Mouse (Mus musculus): ENCODE results near the gene Ncs1. TPM values are rescaled to one million over a fixed set of nuclear protein-coding genes. Genes with fewer than 3 reads are reported as not detected.

The Ncs1 gene
- polyA plus RNA-seq, 1 experiment from 2014 or later: 43.2 TPM

GRCm38 (mm10) chr2:31284531-31284930, 38.9 kb downstream of the Ncs1 start:
- peaks cover 83% of the 10 kb centered on the region for H3K36me3 ChIP-seq
- 88% methylated on average over 5 of the region's 5 CpGs for WGBS
- H3K9me3 ChIP-seq (replicated peaks): no peaks in the 10 kb centered on the region
- no peaks in the 10 kb centered on the region for H3K4me1 ChIP-seq
- H3K4me2 ChIP-seq: no peak overlapping the region
- ATAC-seq (replicated peaks; ENCODE audit: low FRiP score): no peak
- no peak overlapping the region for H3K9ac ChIP-seq
- no peak overlapping the region for H3K27ac ChIP-seq
- no peak overlapping the region for H3K4me3 ChIP-seq (replicated peaks)
- no peaks in the 10 kb centered on the region for H3K27me3 ChIP-seq

GRCm38 (mm10) chr2:31291421-31291820, 45.8 kb downstream of the Ncs1 start:
- Histone ChIP-seq H3K4me1 (no peaks in the 10 kb centered on the region), H3K4me2 (no peak overlapping the region), H3K4me3 (replicated peaks) (no peak overlapping the region), H3K9me3 (replicated peaks) (no peaks in the 10 kb centered on the region), H3K9ac (no peak overlapping the region), H3K36me3 (peaks cover 64% of the 10 kb centered on the region), H3K27ac (no peak overlapping the region), H3K27me3 (no peaks in the 10 kb centered on the region)
- WGBS: 10% methylated on average over 6 of the region's 6 CpGs
- no peak for ATAC-seq (replicated peaks; ENCODE audit: low FRiP score)

GRCm38 (mm10) chr2:31294985-31295384, 49.4 kb downstream of the Ncs1 start:
- Histone ChIP-seq H3K4me2 (no peak overlapping the region), H3K36me3 (peaks cover 34% of the 10 kb centered on the region), H3K27me3 (no peaks in the 10 kb centered on the region), H3K4me3 (replicated peaks) (no peak overlapping the region), H3K27ac (no peak overlapping the region), H3K9ac (no peak overlapping the region), H3K9me3 (replicated peaks) (no peaks in the 10 kb centered on the region), H3K4me1 (peaks cover 13% of the 10 kb centered on the region)
- ATAC-seq (replicated peaks; ENCODE audit: low FRiP score): no peak
- WGBS: 0% methylated on average over 4 of the region's 4 CpGs

GRCm38 (mm10) chr2:31296395-31296794, 50.8 kb downstream of the Ncs1 start:
- WGBS: 85% methylated on average over 6 of the region's 6 CpGs
- Histone ChIP-seq H3K9ac (no peak overlapping the region), H3K4me3 (replicated peaks) (no peak overlapping the region), H3K27ac (no peak overlapping the region), H3K9me3 (replicated peaks) (no peaks in the 10 kb centered on the region), H3K36me3 (peaks cover 27% of the 10 kb centered on the region), H3K4me1 (peaks cover 13% of the 10 kb centered on the region), H3K4me2 (no peak overlapping the region), H3K27me3 (no peaks in the 10 kb centered on the region)
- ATAC-seq (replicated peaks; ENCODE audit: low FRiP score): no peak

GRCm38 (mm10) chr2:31297602-31298268, 52.1 kb downstream of the Ncs1 start:
- H3K27ac ChIP-seq: no peak overlapping the region
- 3% methylated on average over 17 of the region's 17 CpGs for WGBS

GRCm38 (mm10) chr2:31298814-31299213, 53.2 kb downstream of the Ncs1 start:
- no peak overlapping the region for H3K9ac ChIP-seq

More at GRCm38 (mm10) chr2:31297602-31298268, 52.1 kb downstream of the Ncs1 start:
- H3K9ac ChIP-seq: peak overlapping the region; percentile 35
- peak overlapping the region; percentile 49 for H3K4me3 ChIP-seq (replicated peaks)
- no peaks in the 10 kb centered on the region for H3K27me3 ChIP-seq
- H3K4me2 ChIP-seq: peak overlapping the region; percentile 65
- peak; percentile 78; the same call in 1 of the 2 replicates for ATAC-seq (replicated peaks; ENCODE audit: low FRiP score)
- no peaks in the 10 kb centered on the region for H3K9me3 ChIP-seq (replicated peaks)
- peaks cover 19% of the 10 kb centered on the region for H3K36me3 ChIP-seq
- peaks cover 13% of the 10 kb centered on the region for H3K4me1 ChIP-seq

GRCm38 (mm10) chr2:31299266-31299665, 53.6 kb downstream of the Ncs1 start:
- no peak overlapping the region for H3K9ac ChIP-seq
- H3K36me3 ChIP-seq: peaks cover 4% of the 10 kb centered on the region
- H3K4me3 ChIP-seq (replicated peaks): no peak overlapping the region
- WGBS: 31% methylated on average over 4 of the region's 4 CpGs
- no peaks in the 10 kb centered on the region for H3K9me3 ChIP-seq (replicated peaks)
- no peak for ATAC-seq (replicated peaks; ENCODE audit: low FRiP score)
- no peaks in the 10 kb centered on the region for H3K27me3 ChIP-seq
- H3K27ac ChIP-seq: no peak overlapping the region
- peaks cover 13% of the 10 kb centered on the region for H3K4me1 ChIP-seq
- H3K4me2 ChIP-seq: peak overlapping the region; percentile 65; the same call in 1 of the 2 replicates

More at GRCm38 (mm10) chr2:31298814-31299213, 53.2 kb downstream of the Ncs1 start:
- Histone ChIP-seq H3K27me3 (no peaks in the 10 kb centered on the region), H3K4me2 (peak overlapping the region; percentile 65), H3K27ac (no peak overlapping the region), H3K4me1 (peaks cover 13% of the 10 kb centered on the region), H3K4me3 (replicated peaks) (peak overlapping the region; percentile 49; the same call in 1 of the 2 replicates), H3K36me3 (peaks cover 8% of the 10 kb centered on the region), H3K9me3 (replicated peaks) (no peaks in the 10 kb centered on the region)
- ATAC-seq (replicated peaks; ENCODE audit: low FRiP score): no peak
- WGBS: 50% methylated on average over 4 of the region's 4 CpGs

GRCm38 (mm10) chr2:31299996-31300395, 54.4 kb downstream of the Ncs1 start:
- 70% methylated on average over 10 of the region's 10 CpGs for WGBS
- ATAC-seq (replicated peaks; ENCODE audit: low FRiP score): no peak
- no peak overlapping the region for H3K9ac ChIP-seq

GRCm38 (mm10) chr2:31303177-31303576, 57.6 kb downstream of the Ncs1 start:
- Histone ChIP-seq H3K27me3 (no peaks in the 10 kb centered on the region), H3K9me3 (replicated peaks) (no peaks in the 10 kb centered on the region), H3K36me3 (no peaks in the 10 kb centered on the region), H3K9ac (no peak overlapping the region), H3K4me2 (no peak overlapping the region), H3K27ac (no peak overlapping the region), H3K4me1 (peaks cover 13% of the 10 kb centered on the region), H3K4me3 (replicated peaks) (no peak overlapping the region)
- ATAC-seq (replicated peaks; ENCODE audit: low FRiP score): no peak
- WGBS: 76% methylated on average over 9 of the region's 9 CpGs

More at GRCm38 (mm10) chr2:31299996-31300395, 54.4 kb downstream of the Ncs1 start:
- Histone ChIP-seq H3K27me3 (no peaks in the 10 kb centered on the region), H3K9me3 (replicated peaks) (no peaks in the 10 kb centered on the region), H3K4me3 (replicated peaks) (no peak overlapping the region), H3K4me2 (no peak overlapping the region), H3K4me1 (peaks cover 13% of the 10 kb centered on the region), H3K36me3 (no peaks in the 10 kb centered on the region), H3K27ac (no peak overlapping the region)

- 70% methylated on average over 9 of the region's 9 CpGs for WGBS
These were observed 58.6 kb downstream of the Ncs1 start for GRCm38 (mm10) chr2:31304191-31304590.

GRCm38 (mm10) chr2:31304801-31305665, 59.4 kb downstream of the Ncs1 start:
- Histone ChIP-seq H3K9ac (no peak overlapping the region), H3K4me3 (replicated peaks) (no peak overlapping the region), H3K4me2 (no peak overlapping the region), H3K36me3 (no peaks in the 10 kb centered on the region), H3K27me3 (peaks cover 3% of the 10 kb centered on the region; the same call in 1 of the 2 replicates), H3K9me3 (replicated peaks) (no peaks in the 10 kb centered on the region), H3K4me1 (0 out of 2 replicates have a peak, but pooled peaks cover 5% of the 10 kb centered on the region), H3K27ac (no peak overlapping the region)
- ATAC-seq (replicated peaks; ENCODE audit: low FRiP score): no peak
- 78% methylated on average over 22 of the region's 22 CpGs for WGBS

More at GRCm38 (mm10) chr2:31304191-31304590, 58.6 kb downstream of the Ncs1 start:
- H3K4me2 ChIP-seq: no peak overlapping the region
- no peak for ATAC-seq (replicated peaks; ENCODE audit: low FRiP score)
- H3K9ac ChIP-seq: no peak overlapping the region
- H3K4me3 ChIP-seq (replicated peaks): no peak overlapping the region
- H3K27me3 ChIP-seq: no peaks in the 10 kb centered on the region
- no peaks in the 10 kb centered on the region for H3K36me3 ChIP-seq
- no peaks in the 10 kb centered on the region for H3K9me3 ChIP-seq (replicated peaks)
- no peak overlapping the region for H3K27ac ChIP-seq
- peaks cover 3% of the 10 kb centered on the region; the same call in 1 of the 2 replicates for H3K4me1 ChIP-seq

GRCm38 (mm10) chr2:31305684-31306083, 60.1 kb downstream of the Ncs1 start:
- whole genome bisulfite sequencing: 33% methylated on average over 4 of the region's 4 CpGs
- Histone ChIP-seq H3K9me3 (replicated peaks) (no peaks in the 10 kb centered on the region), H3K9ac (no peak overlapping the region), H3K36me3 (no peaks in the 10 kb centered on the region), H3K4me1 (0 out of 2 replicates have a peak, but pooled peaks cover 5% of the 10 kb centered on the region), H3K27me3 (peaks cover 9% of the 10 kb centered on the region), H3K27ac (no peak overlapping the region), H3K4me3 (replicated peaks) (no peak overlapping the region), H3K4me2 (no peak overlapping the region)
- ATAC-seq (replicated peaks; ENCODE audit: low FRiP score): no peak

Data from kidney, embryonic 15.5 days (tissue).